9 mouse cellular contexts compared by ENCODE assay signal in the genomic region with DNA sequence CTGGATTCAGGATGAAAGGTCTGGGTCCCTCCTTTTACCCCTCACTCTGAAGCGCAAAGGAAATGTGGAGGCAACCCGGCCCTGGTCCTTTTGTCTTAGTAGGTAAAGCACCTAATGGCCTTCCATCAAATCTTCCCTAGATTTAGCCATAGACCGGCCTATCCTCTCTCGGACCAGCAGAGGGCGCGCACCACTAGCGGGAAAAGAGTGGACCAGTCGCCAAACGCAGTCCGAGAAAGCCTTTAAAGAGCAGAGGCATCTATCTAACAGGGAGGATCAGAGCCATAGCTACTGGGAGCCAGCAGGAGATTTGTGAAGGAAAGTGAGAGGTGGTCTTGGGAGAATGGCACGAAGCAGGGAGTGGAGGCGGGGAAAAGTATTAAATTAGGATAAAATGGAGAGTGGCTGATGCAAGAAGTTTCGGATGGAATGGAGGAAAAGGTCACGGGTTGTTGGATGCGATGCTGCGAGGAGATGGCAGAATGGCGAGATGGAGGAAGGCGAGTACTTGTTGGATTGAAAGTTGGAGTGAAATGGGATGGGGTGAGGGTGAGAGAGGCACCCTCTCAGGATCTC. TPM values are rescaled to one million over a fixed set of nuclear protein-coding genes. Genes with fewer than 3 reads are reported as not detected.
DNase-seq lines count a peak whose midpoint lies in the region; ATAC-seq and TF ChIP-seq lines count a peak whose summit lies in the region.
"Had no signal": no experiment of that assay in that cellular context is flagged by ENCODE, and none has a peak within 500 bp of the region (broad histone marks: within the 10 kb centered on the region; RNA-seq: fewer than 3 reads in every experiment).

No protein-coding gene starts in this region.

- ATAC-seq in embryonic facial prominence, embryonic 13.5 days (ENCODE audit: insufficient number of reproducible peaks, insufficient read depth, low FRiP score, low TSS enrichment, low read depth) = no peak
- ATAC-seq in hematopoietic stem cell, adult 5-6 weeks (replicated peaks in 1 of 2; ENCODE audit: insufficient read depth in 1 of 2, low FRiP score in 2 of 2, low TSS enrichment in 1 of 2, low read depth in 1 of 2, poor library complexity in 2 of 2, severe bottlenecking in 2 of 2) = peak; percentile 51 to 55; a peak in 2 of 4 replicates
- 0 out of 2 replicates have a peak, but pooled peaks have one; percentile 59 for ATAC-seq in midbrain, embryonic 15.5 days (replicated peaks)
- no peak for ATAC-seq in stomach, postnatal 0 days (ENCODE audit: low FRiP score, low TSS enrichment)

- DNase-seq in layer of hippocampus, adult 11-12 months (ENCODE audit: low spot score) = peak; percentile 67
- no peak for DNase-seq in layer of hippocampus, adult 9-10 months (ENCODE audit: low spot score)
- DNase-seq in adrenal gland, postnatal 25 days = peak; percentile 73
- peak; percentile 45 to 74 for DNase-seq in left cerebral cortex, postnatal 10 days (ENCODE audit: extremely low spot score in 1 of 2, low spot score in 2 of 2)
- peak; percentile 66 for DNase-seq in stomach, postnatal 0 days (ENCODE audit: low spot score)

- no peaks in the 10 kb centered on the region for H3K36me3 ChIP-seq in embryonic facial prominence, embryonic 13.5 days
- no peaks in the 10 kb centered on the region for H3K36me3 ChIP-seq in midbrain, embryonic 15.5 days (replicated peaks)
- H3K36me3 ChIP-seq in stomach, postnatal 0 days (ENCODE audit: control insufficient read depth, insufficient read depth, low read length) = no peaks in the 10 kb centered on the region

- no peak overlapping the region for H3K9ac ChIP-seq in embryonic facial prominence, embryonic 13.5 days
- H3K9ac ChIP-seq in midbrain, embryonic 15.5 days = no peak overlapping the region
- H3K9ac ChIP-seq in stomach, postnatal 0 days (ENCODE audit: low read length) = no peak overlapping the region

- no peak for TF ChIP-seq EP300 in stomach, postnatal 0 days (optimal IDR thresholded peaks at IDR 0.05)

- intact Hi-C loops in left cerebral cortex, postnatal 10 days (cut with DNase I) = loop anchor here (5.0 kb wide), 1 partner anchor 136 kb away; no protein-coding TSS in a partner anchor

- H3K4me1 ChIP-seq in embryonic facial prominence, embryonic 13.5 days = peaks cover 27% of the 10 kb centered on the region
- peaks cover 35% of the 10 kb centered on the region for H3K4me1 ChIP-seq in midbrain, embryonic 15.5 days
- H3K4me1 ChIP-seq in stomach, postnatal 0 days (replicated peaks; ENCODE audit: control insufficient read depth, insufficient read depth) = no peaks in the 10 kb centered on the region

- peak overlapping the region; percentile 42 for H3K4me2 ChIP-seq in embryonic facial prominence, embryonic 13.5 days
- peak overlapping the region; percentile 33; the same call in 1 of the 2 replicates for H3K4me2 ChIP-seq in midbrain, embryonic 15.5 days
- H3K4me2 ChIP-seq in stomach, postnatal 0 days (replicated peaks; ENCODE audit: low read depth) = peak overlapping the region; percentile 25; the same call in 1 of the 2 replicates

- H3K4me3 ChIP-seq in embryonic facial prominence, embryonic 13.5 days = 0 out of 2 replicates have a peak overlapping the region, but pooled peaks have one; percentile 16
- H3K4me3 ChIP-seq in midbrain, embryonic 15.5 days = 0 out of 2 replicates have a peak overlapping the region, but pooled peaks have one; percentile 2
- no peak overlapping the region; the same call in 1 of the 2 replicates for H3K4me3 ChIP-seq in stomach, postnatal 0 days (ENCODE audit: low read depth, low read length)
- H3K4me3 ChIP-seq: megakaryocyte, embryonic 14.5 days had no signal

- 3% methylated on average over 18 of the region's 18 CpGs for WGBS in embryonic facial prominence, embryonic 13.5 days
- WGBS in midbrain, embryonic 15.5 days = 2% methylated on average over 18 of the region's 18 CpGs
- 3% methylated on average over 18 of the region's 18 CpGs for WGBS in stomach, postnatal 0 days

- TF ChIP-seq CTCF in stomach, postnatal 0 days (IDR thresholded peaks at IDR 0.05; ENCODE audit: low read depth) = peak; percentile 92

- no peaks in the 10 kb centered on the region for H3K9me3 ChIP-seq in embryonic facial prominence, embryonic 13.5 days
- H3K9me3 ChIP-seq in midbrain, embryonic 15.5 days = no peaks in the 10 kb centered on the region
- H3K9me3 ChIP-seq in stomach, postnatal 0 days (ENCODE audit: control insufficient read depth, low read length) = no peaks in the 10 kb centered on the region
- H3K9me3 ChIP-seq: megakaryocyte, embryonic 14.5 days had no signal

- H3K27ac ChIP-seq in embryonic facial prominence, embryonic 13.5 days = no peak overlapping the region
- H3K27ac ChIP-seq in midbrain, embryonic 15.5 days = no peak overlapping the region
- no peak overlapping the region for H3K27ac ChIP-seq in stomach, postnatal 0 days (replicated peaks)

- peaks cover 97% of the 10 kb centered on the region for H3K27me3 ChIP-seq in embryonic facial prominence, embryonic 13.5 days
- H3K27me3 ChIP-seq in midbrain, embryonic 15.5 days (replicated peaks) = peaks cover 65% of the 10 kb centered on the region
- H3K27me3 ChIP-seq in stomach, postnatal 0 days (ENCODE audit: control insufficient read depth, insufficient read depth, low read length) = peaks cover 17% of the 10 kb centered on the region

RNA-seq across cellular contexts. Expression of gene Fev, which starts 4.3 kb away (rescaled TPM):
- total RNA-seq in adrenal gland, postnatal 25 days (2021) = 1.7 and 1.8 TPM in 2 replicates
- not detected in 2 replicates for polyA plus RNA-seq in embryonic facial prominence, embryonic 13.5 days (2015; fragmentation: Nextera tagmentation; extraction: Ambion mirVana)
- not detected in 2 replicates for total RNA-seq in hematopoietic stem cell, adult 5-6 weeks (2017)
- total RNA-seq in left cerebral cortex, postnatal 10 days (2021) = not detected
- 1.8 TPM in 2 replicates for polyA plus RNA-seq in midbrain, embryonic 15.5 days (2015; fragmentation: Nextera tagmentation; extraction: Ambion mirVana)
- 0.22 and 0.31 TPM in 2 replicates for polyA plus RNA-seq in stomach, postnatal 0 days (2015; fragmentation: Nextera tagmentation; extraction: Ambion mirVana)

RNA-seq across cellular contexts. Expression of gene Cryba2, which starts 12.1 kb away (rescaled TPM):
- total RNA-seq in adrenal gland, postnatal 25 days (2021) = 2.2 TPM in 1 of 2 replicates, not detected in the other
- not detected in 2 replicates for polyA plus RNA-seq in embryonic facial prominence, embryonic 13.5 days (2015; fragmentation: Nextera tagmentation; extraction: Ambion mirVana)
- not detected in 2 replicates for total RNA-seq in hematopoietic stem cell, adult 5-6 weeks (2017)
- not detected for total RNA-seq in left cerebral cortex, postnatal 10 days (2021)
- polyA plus RNA-seq in midbrain, embryonic 15.5 days (2015; fragmentation: Nextera tagmentation; extraction: Ambion mirVana) = 0.38 and 0.72 TPM in 2 replicates
- polyA plus RNA-seq in stomach, postnatal 0 days (2015; fragmentation: Nextera tagmentation; extraction: Ambion mirVana) = 0.50 and 0.93 TPM in 2 replicates

RNA-seq across cellular contexts. Expression of gene Cdk5r2, which starts 26.1 kb away (rescaled TPM):
- 4.3 and 5.1 TPM in 2 replicates for total RNA-seq in adrenal gland, postnatal 25 days (2021)
- polyA plus RNA-seq in embryonic facial prominence, embryonic 13.5 days (2015; fragmentation: Nextera tagmentation; extraction: Ambion mirVana) = 0.10 and 0.14 TPM in 2 replicates
- not detected in 2 replicates for total RNA-seq in hematopoietic stem cell, adult 5-6 weeks (2017)
- total RNA-seq in left cerebral cortex, postnatal 10 days (2021) = 100 to 1,000 TPM; 474 to 481 TPM
- 9.1 and 9.7 TPM in 2 replicates for polyA plus RNA-seq in midbrain, embryonic 15.5 days (2015; fragmentation: Nextera tagmentation; extraction: Ambion mirVana)
- 0.12 and 0.19 TPM in 2 replicates for polyA plus RNA-seq in stomach, postnatal 0 days (2015; fragmentation: Nextera tagmentation; extraction: Ambion mirVana)

RNA-seq across cellular contexts. Expression of gene Cfap65, which starts 54.5 kb away (rescaled TPM):
- total RNA-seq in adrenal gland, postnatal 25 days (2021) = 0.06 TPM in 1 of 2 replicates, not detected in the other
- 0.07 TPM in 1 of 2 replicates, not detected in the other for polyA plus RNA-seq in embryonic facial prominence, embryonic 13.5 days (2015; fragmentation: Nextera tagmentation; extraction: Ambion mirVana)
- total RNA-seq in hematopoietic stem cell, adult 5-6 weeks (2017) = not detected in 2 replicates
- total RNA-seq in left cerebral cortex, postnatal 10 days (2021) = 1 to 10 TPM; 1.6 to 2.1 TPM
- polyA plus RNA-seq in midbrain, embryonic 15.5 days (2015; fragmentation: Nextera tagmentation; extraction: Ambion mirVana) = 0.90 and 0.93 TPM in 2 replicates
- polyA plus RNA-seq in stomach, postnatal 0 days (2015; fragmentation: Nextera tagmentation; extraction: Ambion mirVana) = 0.04 TPM in 1 of 2 replicates, not detected in the other

Comparison
In these comparisons a context has a peak if more than half of its experiments do, and no peak if none do; other contexts are left out.
1. ATAC-seq: peak in hematopoietic stem cell, adult 5-6 weeks (2 of 2) and midbrain, embryonic 15.5 days (single experiment); none in embryonic facial prominence, embryonic 13.5 days (single experiment) and stomach, postnatal 0 days (single experiment).
2. RNA of gene Cdk5r2, which starts 26.1 kb away (total RNA-seq): 474 to 481 TPM in left cerebral cortex, postnatal 10 days; 4.3 to 5.1 TPM in adrenal gland, postnatal 25 days and not detected in hematopoietic stem cell, adult 5-6 weeks; every median in the first group is over 10 times any median in the second.
3. Peak in every context shown above with its lines, with median percentiles within 50 percentile points of each other: H3K4me2 ChIP-seq.